Mouse (Mus musculus): ENCODE data around the gene Lcn4. TPM values are rescaled to one million over a fixed set of nuclear protein-coding genes. Genes with fewer than 3 reads are reported as not detected.
"Not testable (repeated sequence)": the region's sequence is repeated elsewhere in the genome, so short reads cannot be mapped to it uniquely, and the experiment has no call there.

Gene Lcn4
- 0.90 and 1.3 TPM in 2 replicates for polyA plus RNA-seq (2012; rRNA removed)

DNA sequence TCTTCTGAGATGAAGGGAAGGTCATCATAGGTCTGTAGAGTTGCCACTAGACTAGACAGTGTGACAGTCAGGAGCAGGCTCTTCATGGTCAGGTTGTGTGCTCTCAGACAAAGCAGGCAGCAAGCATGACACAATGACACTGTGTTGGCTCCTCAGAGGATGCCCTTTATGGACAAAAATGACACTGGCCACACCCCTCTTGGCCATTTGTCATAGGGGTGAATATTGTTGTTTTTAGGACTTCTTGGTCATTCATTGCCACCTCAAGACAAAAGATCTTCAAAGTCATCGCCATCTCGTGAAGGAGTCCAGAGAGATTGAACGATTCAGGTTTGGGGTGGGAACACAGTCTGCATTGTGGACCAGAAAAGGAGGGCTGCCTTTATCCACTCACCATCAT lies at the start of gene Lcn4:
Gene Lcn4 (minus strand): TSS at position 101 of the 400 bp plus-strand sequence.
- Histone ChIP-seq H3K36me3 (ENCODE audit: control insufficient read depth, insufficient read depth, low read length) (no peaks in the 10 kb centered on the region), H3K27me3 (ENCODE audit: control insufficient read depth, insufficient read depth, low read length) (no peaks in the 10 kb centered on the region), H3K4me3 (ENCODE audit: extremely low read depth, insufficient read depth, insufficient read length) (no peak within 1 kb of the TSS), H3K4me1 (ENCODE audit: control insufficient read depth, insufficient read depth, insufficient read length) (peaks cover 3% of the 10 kb centered on the region), H3K27ac (ENCODE audit: insufficient read depth, low read length) (no peak within 1 kb of the TSS)
- TF ChIP-seq CTCF (IDR thresholded peaks at IDR 0.05; ENCODE audit: extremely low read depth, insufficient read depth, insufficient read length, insufficient replicate concordance) (no peak), POLR2A (IDR thresholded peaks at IDR 0.05; ENCODE audit: low read depth, low read length) (no peak)
- WGBS: 93% methylated on average over 3 of the region's 3 CpGs
- DNase-seq (ENCODE audit: low read depth in 1 of 2, low spot score in 2 of 2): no peak

- no peak for DNase-seq (ENCODE audit: low read depth in 1 of 2, low spot score in 2 of 2)
- 79% methylated on average over 1 of the region's 1 CpGs for WGBS
These were observed 15.1 kb upstream of the Lcn4 start for GRCm38 (mm10) chr2:26686171-26686675.

GRCm38 (mm10) chr2:26668746-26669145 lies 2.3 kb downstream of the Lcn4 start:
- peak in 1 of 2 experiments; percentile 53 for DNase-seq (ENCODE audit: low read depth in 1 of 2, low spot score in 2 of 2)
- Histone ChIP-seq H3K36me3 (ENCODE audit: control insufficient read depth, insufficient read depth, low read length) (no peaks in the 10 kb centered on the region), H3K27ac (ENCODE audit: insufficient read depth, low read length) (peak overlapping the region; percentile 76), H3K4me1 (ENCODE audit: control insufficient read depth, insufficient read depth, insufficient read length) (peaks cover 3% of the 10 kb centered on the region), H3K4me3 (ENCODE audit: extremely low read depth, insufficient read depth, insufficient read length) (no peak overlapping the region), H3K27me3 (ENCODE audit: control insufficient read depth, insufficient read depth, low read length) (no peaks in the 10 kb centered on the region)
- TF ChIP-seq CTCF (IDR thresholded peaks at IDR 0.05; ENCODE audit: extremely low read depth, insufficient read depth, insufficient read length, insufficient replicate concordance) (no peak), POLR2A (IDR thresholded peaks at IDR 0.05; ENCODE audit: low read depth, low read length) (no peak)

More at GRCm38 (mm10) chr2:26686171-26686675, 15.1 kb upstream of the Lcn4 start:
- H3K27me3 ChIP-seq (ENCODE audit: control insufficient read depth, insufficient read depth, low read length): no peaks in the 10 kb centered on the region
- no peaks in the 10 kb centered on the region for H3K36me3 ChIP-seq (ENCODE audit: control insufficient read depth, insufficient read depth, low read length)
- H3K27ac ChIP-seq (ENCODE audit: insufficient read depth, low read length): no peak overlapping the region
- no peak for TF ChIP-seq CTCF (IDR thresholded peaks at IDR 0.05; ENCODE audit: extremely low read depth, insufficient read depth, insufficient read length, insufficient replicate concordance)
- H3K4me3 ChIP-seq (ENCODE audit: extremely low read depth, insufficient read depth, insufficient read length): no peak overlapping the region
- no peaks in the 10 kb centered on the region for H3K4me1 ChIP-seq (ENCODE audit: control insufficient read depth, insufficient read depth, insufficient read length)

- TF ChIP-seq CTCF (IDR thresholded peaks at IDR 0.05; ENCODE audit: extremely low read depth, insufficient read depth, insufficient read length, insufficient replicate concordance): peak; percentile 15; the same call in 1 of the 2 replicates
- not testable (repeated sequence) for H3K27me3 ChIP-seq (ENCODE audit: control insufficient read depth, insufficient read depth, low read length); H3K27ac ChIP-seq (ENCODE audit: insufficient read depth, low read length); H3K36me3 ChIP-seq (ENCODE audit: control insufficient read depth, insufficient read depth, low read length); H3K4me3 ChIP-seq (ENCODE audit: extremely low read depth, insufficient read depth, insufficient read length); H3K4me1 ChIP-seq (ENCODE audit: control insufficient read depth, insufficient read depth, insufficient read length)
- DNase-seq (ENCODE audit: low read depth in 1 of 2, low spot score in 2 of 2): peak in 1 of 2 experiments; percentile 51
- 83% methylated on average over 1 of the region's 1 CpGs for WGBS
These were observed 7.5 kb downstream of the Lcn4 start for GRCm38 (mm10) chr2:26663551-26663950.

- DNase-seq (ENCODE audit: low read depth in 1 of 2, low spot score in 2 of 2): no peak
- H3K27ac ChIP-seq (ENCODE audit: insufficient read depth, low read length): no peak overlapping the region
- H3K27me3 ChIP-seq (ENCODE audit: control insufficient read depth, insufficient read depth, low read length): no peaks in the 10 kb centered on the region; the same call in 1 of the 2 replicates
- TF ChIP-seq POLR2A (IDR thresholded peaks at IDR 0.05; ENCODE audit: low read depth, low read length): no peak
- no peak for TF ChIP-seq CTCF (IDR thresholded peaks at IDR 0.05; ENCODE audit: extremely low read depth, insufficient read depth, insufficient read length, insufficient replicate concordance)
- H3K36me3 ChIP-seq (ENCODE audit: control insufficient read depth, insufficient read depth, low read length): no peaks in the 10 kb centered on the region
- no peak overlapping the region for H3K4me3 ChIP-seq (ENCODE audit: extremely low read depth, insufficient read depth, insufficient read length)
- H3K4me1 ChIP-seq (ENCODE audit: control insufficient read depth, insufficient read depth, insufficient read length): no peaks in the 10 kb centered on the region; the same call in 1 of the 2 replicates
- 70% methylated on average over 10 of the region's 10 CpGs for WGBS
These were observed 8.0 kb downstream of the Lcn4 start for GRCm38 (mm10) chr2:26663112-26663511.

DNA sequence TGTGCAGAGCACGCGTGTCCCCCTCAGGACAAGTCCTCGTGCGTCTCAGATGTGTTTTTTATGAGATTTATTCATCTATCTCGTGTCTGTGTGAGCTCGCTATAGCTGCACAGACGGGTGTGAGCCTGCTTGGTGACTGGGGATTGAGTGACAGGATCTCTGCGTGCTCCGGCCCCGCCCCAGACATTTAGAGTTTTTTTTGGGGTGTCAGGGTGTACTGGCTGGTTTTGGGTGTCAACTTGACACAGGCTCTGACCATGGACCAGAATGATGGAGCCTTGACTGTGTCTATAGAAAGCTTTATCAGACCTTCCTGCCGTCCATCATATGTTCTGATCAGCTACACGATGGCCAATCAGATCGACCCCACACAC lies 8.6 kb downstream of the Lcn4 start:
- no peaks in the 10 kb centered on the region; the same call in 1 of the 2 replicates for H3K4me1 ChIP-seq (ENCODE audit: control insufficient read depth, insufficient read depth, insufficient read length)
- no peak for DNase-seq (ENCODE audit: low read depth in 1 of 2, low spot score in 2 of 2)
- no peaks in the 10 kb centered on the region for H3K36me3 ChIP-seq (ENCODE audit: control insufficient read depth, insufficient read depth, low read length)
- no peak overlapping the region for H3K27ac ChIP-seq (ENCODE audit: insufficient read depth, low read length)
- WGBS: 87% methylated on average over 13 of the region's 13 CpGs
- no peak overlapping the region for H3K4me3 ChIP-seq (ENCODE audit: extremely low read depth, insufficient read depth, insufficient read length)
- no peaks in the 10 kb centered on the region; the same call in 1 of the 2 replicates for H3K27me3 ChIP-seq (ENCODE audit: control insufficient read depth, insufficient read depth, low read length)
- TF ChIP-seq POLR2A (IDR thresholded peaks at IDR 0.05; ENCODE audit: low read depth, low read length) (no peak), CTCF (IDR thresholded peaks at IDR 0.05; ENCODE audit: extremely low read depth, insufficient read depth, insufficient read length, insufficient replicate concordance) (no peak)

- 46% methylated on average over 29 of the region's 29 CpGs for WGBS
- no peaks in the 10 kb centered on the region for H3K36me3 ChIP-seq (ENCODE audit: control insufficient read depth, insufficient read depth, low read length)
- TF ChIP-seq CTCF (IDR thresholded peaks at IDR 0.05; ENCODE audit: extremely low read depth, insufficient read depth, insufficient read length, insufficient replicate concordance) (no peak), POLR2A (IDR thresholded peaks at IDR 0.05; ENCODE audit: low read depth, low read length) (no peak)
- no peak overlapping the region for H3K27ac ChIP-seq (ENCODE audit: insufficient read depth, low read length)
- no peak overlapping the region for H3K4me3 ChIP-seq (ENCODE audit: extremely low read depth, insufficient read depth, insufficient read length)
- no peaks in the 10 kb centered on the region; the same call in 1 of the 2 replicates for H3K27me3 ChIP-seq (ENCODE audit: control insufficient read depth, insufficient read depth, low read length)
- H3K4me1 ChIP-seq (ENCODE audit: control insufficient read depth, insufficient read depth, insufficient read length): no peaks in the 10 kb centered on the region; the same call in 1 of the 2 replicates
- no peak for DNase-seq (ENCODE audit: low read depth in 1 of 2, low spot score in 2 of 2)
These were observed 9.1 kb downstream of the Lcn4 start for GRCm38 (mm10) chr2:26661768-26662508.
